In genomic region chr4:134101979-134102741, GRCm38 (mm10) we compare ENCODE assay signal across 8 mouse cellular contexts. TPM values are rescaled to one million over a fixed set of nuclear protein-coding genes. Genes with fewer than 3 reads are reported as not detected.
A peak's percentile ranks its signal among the peaks of the same experiment; 100 is the strongest.
DNase-seq lines count a peak whose midpoint lies in the region; ATAC-seq and TF ChIP-seq lines count a peak whose summit lies in the region.

TSS of gene Ubxn11 (plus strand) at chr4:134102570.

- DNase-seq in ZHBTc4 (ENCODE audit: low read depth, low spot score), result peak; percentile 96
- DNase-seq in gastrocnemius, adult 2 months, result peak; percentile 88
- DNase-seq in hindbrain, postnatal 0 days (ENCODE audit: low spot score), result peak; percentile 95
- DNase-seq in left cerebral cortex, adult 2 months (ENCODE audit: extremely low spot score in 1 of 2, low spot score in 2 of 2), result peak; percentile 87 to 88
- DNase-seq in right cerebral cortex, adult 2 months (ENCODE audit: low spot score in 2 of 2), result peak; percentile 93 to 94
- peak; percentile 84 for DNase-seq in urinary bladder, postnatal 14 days (ENCODE audit: low spot score)

- peak within 1 kb of the TSS; percentile 55; the same call in 1 of the 2 replicates for H3K27ac ChIP-seq in gastrocnemius, adult 2 months
- no peak within 1 kb of the TSS for H3K27ac ChIP-seq in hindbrain, postnatal 0 days
- peak within 1 kb of the TSS; percentile 73 for H3K27ac ChIP-seq in left cerebral cortex, adult 2 months

- H3K36me3 ChIP-seq in hindbrain, postnatal 0 days (ENCODE audit: insufficient read depth, low read length), result no peaks in the 10 kb centered on the region

- peak within 1 kb of the TSS; percentile 62 for H3K4me2 ChIP-seq in hindbrain, postnatal 0 days (ENCODE audit: low read depth, low read length)

- intact Hi-C loops in gastrocnemius, adult 2 months (cut with DNase I), result no loop called here
- intact Hi-C loops in left cerebral cortex, adult 2 months (cut with DNase I), result no loop called here

- no peaks in the 10 kb centered on the region for H3K4me1 ChIP-seq in hindbrain, postnatal 0 days (ENCODE audit: insufficient read depth, low read length)

- H3K9ac ChIP-seq in hindbrain, postnatal 0 days (replicated peaks; ENCODE audit: low read length), result peak within 1 kb of the TSS; percentile 42; the same call in 1 of the 2 replicates

- ATAC-seq in common myeloid progenitor, adult 5-6 weeks (replicated peaks; ENCODE audit: low read depth, poor library complexity, severe bottlenecking), result peak; percentile 84
- ATAC-seq in hindbrain, postnatal 0 days, result peak; percentile 98
- ATAC-seq in megakaryocyte, adult 5-6 weeks (ENCODE audit: poor library complexity, severe bottlenecking), result peak; percentile 80

- H3K4me3 ChIP-seq in gastrocnemius, adult 2 months, result peak within 1 kb of the TSS; percentile 93
- H3K4me3 ChIP-seq in hindbrain, postnatal 0 days (ENCODE audit: low read length), result peak within 1 kb of the TSS; percentile 68
- H3K4me3 ChIP-seq in left cerebral cortex, adult 2 months, result peak within 1 kb of the TSS; percentile 72

- TF ChIP-seq CTCF in gastrocnemius, adult 2 months (IDR thresholded peaks at IDR 0.05), result no peak
- TF ChIP-seq CTCF in hindbrain, postnatal 0 days (IDR thresholded peaks at IDR 0.05; ENCODE audit: low read depth), result no peak
- no peak for TF ChIP-seq CTCF in left cerebral cortex, adult 2 months (IDR thresholded peaks at IDR 0.05)

- H3K27me3 ChIP-seq in hindbrain, postnatal 0 days (ENCODE audit: insufficient read depth, low read length), result no peaks in the 10 kb centered on the region

- WGBS in hindbrain, postnatal 0 days, result 17% methylated on average over 34 of the region's 34 CpGs

- H3K9me3 ChIP-seq in hindbrain, postnatal 0 days (ENCODE audit: low read length), result no peaks in the 10 kb centered on the region

RNA-seq across cellular contexts. Expression of gene Ubxn11, which starts in this region (rescaled TPM):
- 10.6 and 13.3 TPM in 2 replicates for total RNA-seq in common myeloid progenitor, adult 5-6 weeks (2017)
- total RNA-seq in gastrocnemius, adult 2 months (2021), result 1 to 10 TPM in 1 of 2 experiments, under 1 TPM in 1; 0.71 to 1.9 TPM
- total RNA-seq in hindbrain, postnatal 0 days (2014; rRNA removed), result 3.5 and 8.9 TPM in 2 replicates
- polyA plus RNA-seq in hindbrain, postnatal 0 days (2015; fragmentation: Nextera tagmentation; extraction: Ambion mirVana), result 14.0 and 14.6 TPM in 2 replicates
- total RNA-seq in left cerebral cortex, adult 2 months (2021), result 10 to 100 TPM; 39.7 to 47.1 TPM
- 0.89 and 1.8 TPM in 2 replicates for total RNA-seq in megakaryocyte, adult 5-6 weeks (2015)
- 1.7 and 2.9 TPM in 2 replicates for total RNA-seq in megakaryocyte, adult 5-6 weeks (2017)
